Mouse (Mus musculus) kidney, postnatal 0 days (tissue): ENCODE data around the gene Ntm. TPM values are rescaled to one million over a fixed set of nuclear protein-coding genes. Genes with fewer than 3 reads are reported as not detected.

Source experiments
- ATAC-seq: fragments of 200-750 bp; cut with Nextera tagmentation; replicated peaks from 2 replicates; pipeline ENCODE4 v1.8.0; 2017; ENCODE audit warnings: low read depth, moderate number of reproducible peaks, moderate TSS enrichment, moderate library complexity; ENCODE audit not compliant: low FRiP score
- DNase-seq: peaks from one replicate; pipeline ENCODE4 v3.0.0-alpha.2; 2016; ENCODE audit warnings: low spot score
- H3K27ac ChIP-seq: fragments of 300-500 bp; sonication (generic); 2 replicates; pipeline ENCODE4 v1.5.1; 2014; ENCODE audit warnings: mild to moderate bottlenecking
- H3K27me3 ChIP-seq: fragments of 300-500 bp; sonication (generic); 2 replicates; pipeline ENCODE4 v1.6.1; 2014; ENCODE audit warnings: low read length, mixed read lengths; ENCODE audit not compliant: insufficient read depth
- H3K36me3 ChIP-seq: fragments of 300-500 bp; sonication (generic); 2 replicates; pipeline ENCODE4 v1.6.1; 2014; ENCODE audit warnings: low read length, mixed read lengths; ENCODE audit not compliant: insufficient read depth
- H3K4me1 ChIP-seq: fragments of 300-500 bp; sonication (generic); replicated peaks from 2 replicates; pipeline ENCODE4 v1.6.1; 2014; ENCODE audit warnings: antibody characterized with exemption, low read length, mixed read lengths; ENCODE audit not compliant: insufficient read depth
- H3K4me2 ChIP-seq: fragments of 300-500 bp; sonication (generic); 2 replicates; pipeline ENCODE4 v1.6.1; 2014; ENCODE audit warnings: mild to moderate bottlenecking, low read length, moderate library complexity, mixed read lengths
- H3K4me3 ChIP-seq: fragments of 300-500 bp; sonication (generic); replicated peaks from 2 replicates; pipeline ENCODE4 v1.5.1; 2014; ENCODE audit warnings: low read depth, low read length
- H3K9ac ChIP-seq: fragments of 300-500 bp; sonication (generic); 2 replicates; pipeline ENCODE4 v1.6.1; 2014; ENCODE audit warnings: low read depth, low read length
- H3K9me3 ChIP-seq: fragments of 300-500 bp; sonication (generic); replicated peaks from 2 replicates; pipeline ENCODE4 v1.6.1; 2016; ENCODE audit warnings: low read length, inconsistent platforms, mixed read lengths
- CTCF ChIP-seq: IDR thresholded peaks from 2 replicates; pipeline ENCODE4 v1.5.1; 2016; ENCODE audit warnings: antibody characterized with exemption, low read depth, mild to moderate bottlenecking, moderate library complexity
- WGBS: fragments of 180-500 bp; shearing (Covaris S2); extraction: QIAGEN DNeasy Blood & Tissue Kit; methylation state at CpG from one replicate; pipeline ENCODE4 v1.1.7; 2014; 5-methylcytosine and 5-hydroxymethylcytosine counted together
- polyA plus RNA-seq: library from polyadenylated mRNA; unstranded; fragments of >200 nt; fragmentation: Nextera tagmentation; extraction: Ambion mirVana; gene quantifications from 2 replicates; pipeline ENCODE4 v1.2.1, GENCODE M21; 2015

Gene Ntm
- polyA plus RNA-seq, 1 experiment from 2014 or later = 20.6 TPM

DNA sequence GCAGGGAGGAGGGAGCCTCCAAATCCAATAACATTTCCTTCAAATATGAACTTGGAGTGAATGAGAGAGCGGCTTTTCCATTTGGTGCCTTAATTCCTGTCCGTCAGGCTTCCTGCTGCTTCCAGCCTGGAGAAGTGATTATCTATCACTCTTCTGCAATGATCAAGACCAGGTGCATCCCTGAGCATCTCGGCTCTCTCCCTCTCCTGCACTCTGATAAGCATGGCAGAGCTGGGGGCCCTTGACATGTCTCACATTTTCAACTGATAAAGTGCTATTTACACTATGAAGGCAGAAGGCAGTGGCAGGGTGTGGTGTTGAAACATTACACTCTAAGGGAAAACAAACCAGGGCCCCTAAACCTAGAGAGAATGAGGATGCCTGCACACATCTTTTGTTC is 695.3 kb downstream of the Ntm start:
- no peak overlapping the region for H3K9ac ChIP-seq
- H3K4me3 ChIP-seq = no peak overlapping the region
- H3K27ac ChIP-seq = no peak overlapping the region
- ATAC-seq = no peak
- 48% methylated on average over 3 of the region's 3 CpGs for WGBS
- no peaks in the 10 kb centered on the region for H3K4me1 ChIP-seq
- DNase-seq = no peak
- H3K27me3 ChIP-seq = no peaks in the 10 kb centered on the region
- TF ChIP-seq CTCF = no peak
- no peaks in the 10 kb centered on the region for H3K9me3 ChIP-seq
- H3K36me3 ChIP-seq = no peaks in the 10 kb centered on the region
- no peak overlapping the region for H3K4me2 ChIP-seq

DNA sequence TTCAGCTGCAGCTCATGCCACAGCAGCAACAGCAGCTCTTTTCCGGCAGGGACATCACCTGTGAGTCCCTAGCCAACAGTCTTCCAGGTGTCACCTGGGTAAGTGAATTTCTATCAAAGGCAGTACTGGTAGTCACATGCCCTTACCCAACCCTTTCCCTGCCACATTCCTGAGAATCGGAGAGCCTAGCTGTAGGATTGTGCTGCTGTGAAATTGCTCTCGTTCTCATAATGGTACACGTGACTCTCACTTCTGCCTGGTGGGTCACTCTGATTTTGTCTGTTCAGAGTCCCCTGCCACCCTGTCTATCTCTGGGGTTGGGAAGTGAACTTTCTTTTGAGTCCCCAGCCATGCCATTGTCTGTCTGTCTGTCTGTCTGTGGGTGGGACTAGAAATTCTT is 697.8 kb downstream of the Ntm start:
- no peak for TF ChIP-seq CTCF
- Histone ChIP-seq H3K27ac (no peak overlapping the region), H3K36me3 (no peaks in the 10 kb centered on the region), H3K9me3 (no peaks in the 10 kb centered on the region), H3K27me3 (no peaks in the 10 kb centered on the region), H3K9ac (no peak overlapping the region), H3K4me2 (no peak overlapping the region), H3K4me1 (no peaks in the 10 kb centered on the region), H3K4me3 (no peak overlapping the region)
- 70% methylated on average over 4 of the region's 4 CpGs for WGBS
- DNase-seq (peak; percentile 4), ATAC-seq (no peak)

DNA sequence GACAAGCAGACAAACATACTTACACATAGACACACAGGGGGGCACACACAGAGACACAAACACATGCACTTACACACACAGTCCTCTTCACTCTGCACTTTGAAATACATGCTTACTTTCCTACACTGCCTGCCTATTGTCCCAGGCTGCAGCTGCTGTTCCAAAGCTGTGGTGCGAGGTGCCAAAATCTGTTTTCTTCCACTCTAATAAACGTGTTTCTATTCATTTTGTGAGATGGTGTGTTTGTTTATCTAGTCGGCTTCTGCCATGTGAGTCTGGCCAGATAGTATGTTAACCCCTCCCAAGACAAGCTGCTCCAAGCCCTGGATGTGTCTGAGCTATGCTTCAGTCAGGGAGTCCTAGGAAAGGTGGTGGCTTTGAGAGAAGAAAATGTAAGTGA is 700.1 kb downstream of the Ntm start:
- Histone ChIP-seq H3K27me3 (no peaks in the 10 kb centered on the region), H3K4me1 (no peaks in the 10 kb centered on the region), H3K9me3 (no peaks in the 10 kb centered on the region), H3K36me3 (no peaks in the 10 kb centered on the region), H3K4me2 (no peak overlapping the region), H3K27ac (no peak overlapping the region), H3K9ac (no peak overlapping the region), H3K4me3 (no peak overlapping the region)
- DNase-seq = no peak
- TF ChIP-seq CTCF = no peak
- no peak for ATAC-seq
- WGBS = 42% methylated on average over 3 of the region's 3 CpGs

DNA sequence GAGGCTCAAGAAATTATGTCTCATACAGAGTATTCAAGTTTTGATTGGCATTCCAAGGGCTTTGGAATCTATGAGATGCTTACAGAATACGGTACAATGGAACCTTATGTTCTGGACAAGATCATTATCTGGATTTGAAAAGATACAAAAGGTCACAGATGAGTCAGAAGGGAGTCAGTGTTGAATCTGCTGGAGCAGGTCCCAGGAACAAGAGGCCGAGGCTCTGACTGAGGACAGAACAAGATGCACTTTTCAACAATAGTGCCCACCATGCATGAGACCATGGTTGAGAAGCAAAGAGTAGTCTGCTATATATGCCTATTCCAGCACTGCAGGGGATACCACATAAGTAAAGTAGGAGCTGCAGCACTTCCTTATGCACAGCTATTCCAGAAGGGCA is 710.1 kb downstream of the Ntm start:
- Histone ChIP-seq H3K4me2 (no peak overlapping the region), H3K27ac (no peak overlapping the region), H3K9ac (no peak overlapping the region), H3K9me3 (no peaks in the 10 kb centered on the region), H3K27me3 (no peaks in the 10 kb centered on the region), H3K4me1 (no peaks in the 10 kb centered on the region), H3K36me3 (no peaks in the 10 kb centered on the region), H3K4me3 (no peak overlapping the region)
- TF ChIP-seq CTCF = no peak
- DNase-seq = no peak
- ATAC-seq = no peak
- WGBS = 72% methylated on average over 2 of the region's 2 CpGs

DNA sequence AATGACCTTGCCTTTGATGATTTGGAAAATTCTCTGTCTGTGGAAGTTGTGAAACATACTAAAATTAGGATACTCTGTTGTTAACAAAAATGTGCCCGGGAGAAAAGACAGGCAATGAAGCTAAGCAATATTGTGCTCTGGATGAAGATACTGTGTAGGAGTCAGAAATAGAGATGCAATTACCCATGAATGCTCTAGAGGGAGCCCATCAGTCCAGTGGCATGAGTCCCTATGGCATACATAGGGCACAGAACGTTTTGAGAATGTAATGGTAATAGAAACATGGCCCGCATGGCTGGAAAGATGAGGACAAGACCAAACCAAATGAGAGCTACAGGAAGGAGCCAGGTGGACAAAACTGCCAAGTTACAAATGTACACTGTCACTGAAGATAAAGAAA is 712.1 kb downstream of the Ntm start:
- Histone ChIP-seq H3K4me3 (no peak overlapping the region), H3K9ac (no peak overlapping the region), H3K9me3 (no peaks in the 10 kb centered on the region), H3K4me2 (no peak overlapping the region), H3K36me3 (no peaks in the 10 kb centered on the region), H3K4me1 (no peaks in the 10 kb centered on the region), H3K27me3 (no peaks in the 10 kb centered on the region), H3K27ac (no peak overlapping the region)
- no peak for DNase-seq
- ATAC-seq = no peak
- WGBS = 69% methylated on average over 3 of the region's 3 CpGs
- TF ChIP-seq CTCF = peak; percentile 54; the same call in 1 of the 2 replicates

DNA sequence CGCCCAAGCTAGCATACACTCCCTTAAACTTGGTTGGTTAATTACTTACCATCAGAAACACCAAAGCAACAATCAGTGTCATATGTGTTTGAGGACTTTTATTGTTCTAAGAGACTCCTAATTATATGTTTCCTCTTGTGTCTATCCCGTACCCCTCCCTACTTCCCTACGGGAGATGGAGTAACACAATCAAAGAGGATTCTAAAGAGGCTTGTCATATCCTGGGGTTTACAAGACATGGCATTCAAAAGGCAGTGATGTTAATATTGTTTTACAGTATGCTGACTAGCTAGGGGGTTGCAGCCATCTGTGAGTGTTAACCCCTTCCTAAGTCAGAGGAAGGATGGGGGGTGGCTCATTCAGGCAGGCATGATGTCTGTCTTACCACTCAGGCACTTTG is 715.1 kb downstream of the Ntm start:
- no peak overlapping the region for H3K4me2 ChIP-seq
- H3K27me3 ChIP-seq = no peaks in the 10 kb centered on the region
- no peaks in the 10 kb centered on the region for H3K36me3 ChIP-seq
- no peaks in the 10 kb centered on the region for H3K4me1 ChIP-seq
- H3K9me3 ChIP-seq = no peaks in the 10 kb centered on the region
- no peak overlapping the region for H3K27ac ChIP-seq
- ATAC-seq (no peak), DNase-seq (no peak)
- no peak for TF ChIP-seq CTCF
- no peak overlapping the region for H3K9ac ChIP-seq
- no peak overlapping the region for H3K4me3 ChIP-seq
- 50% methylated on average over 3 of the region's 3 CpGs for WGBS

DNA sequence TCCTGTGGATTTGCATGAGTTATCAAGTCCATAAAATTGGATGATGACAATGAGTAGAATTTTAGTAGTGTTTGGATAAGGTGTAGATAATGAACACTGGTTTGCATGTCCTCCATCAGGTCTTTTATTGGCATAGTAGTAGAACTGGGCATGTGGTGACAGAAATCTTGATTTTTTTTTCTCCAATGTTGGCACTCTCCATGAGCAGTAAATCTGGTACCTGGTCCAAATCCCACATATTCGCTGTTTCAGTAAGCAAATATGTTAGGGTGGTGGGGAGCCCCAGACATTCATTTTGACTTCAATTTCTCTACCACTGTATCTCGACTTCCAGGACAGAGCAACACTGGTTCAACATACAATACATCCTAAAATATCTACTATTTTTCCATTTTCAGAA is 718.9 kb downstream of the Ntm start:
- no peak overlapping the region for H3K27ac ChIP-seq
- ATAC-seq (no peak), DNase-seq (no peak)
- H3K4me2 ChIP-seq = no peak overlapping the region
- no peak for TF ChIP-seq CTCF
- no peaks in the 10 kb centered on the region for H3K27me3 ChIP-seq
- H3K36me3 ChIP-seq = no peaks in the 10 kb centered on the region
- WGBS = 85% methylated on average over 2 of the region's 2 CpGs
- H3K9ac ChIP-seq = no peak overlapping the region
- H3K4me3 ChIP-seq = no peak overlapping the region
- no peaks in the 10 kb centered on the region for H3K9me3 ChIP-seq
- no peaks in the 10 kb centered on the region for H3K4me1 ChIP-seq
